Mouse (Mus musculus) limb, embryonic 14.5 days (tissue): ENCODE results near the gene Pigt. TPM values are rescaled to one million over a fixed set of nuclear protein-coding genes. Genes with fewer than 3 reads are reported as not detected.
A peak's percentile ranks its signal among the peaks of the same experiment; 100 is the strongest.

Experiments
- ATAC-seq: fragments of 200-750 bp; cut with Nextera tagmentation; 2 replicates; pipeline ENCODE4 v1.8.0; 2017; ENCODE audit warnings: low read depth, moderate number of reproducible peaks, moderate TSS enrichment; ENCODE audit not compliant: low FRiP score
- DNase-seq: peaks from one replicate; pipeline ENCODE4 v3.0.0-alpha.2; 2015; ENCODE audit warnings: low spot score
- H3K27ac ChIP-seq: fragments of 300-500 bp; sonication (generic); replicated peaks from 2 replicates; pipeline ENCODE4 v1.5.1; 2014; ENCODE audit warnings: low read depth, mild to moderate bottlenecking, low read length, moderate library complexity, mixed read lengths
- H3K27me3 ChIP-seq: fragments of 300-500 bp; sonication (generic); 2 replicates; pipeline ENCODE4 v1.6.1; 2014; ENCODE audit warnings: low read length, mixed read lengths; ENCODE audit not compliant: control insufficient read depth, insufficient read depth
- H3K36me3 ChIP-seq: fragments of 300-500 bp; sonication (generic); 2 replicates; pipeline ENCODE4 v1.6.1; 2014; ENCODE audit warnings: mild to moderate bottlenecking, low read length, moderate library complexity, mixed read lengths; ENCODE audit not compliant: control insufficient read depth, insufficient read depth
- H3K4me1 ChIP-seq: fragments of 300-500 bp; sonication (generic); 2 replicates; pipeline ENCODE4 v1.6.1; 2014; ENCODE audit warnings: antibody characterized with exemption, low read length, mixed read lengths; ENCODE audit not compliant: control insufficient read depth, insufficient read depth
- H3K4me2 ChIP-seq: fragments of 300-500 bp; sonication (generic); replicated peaks from 2 replicates; pipeline ENCODE4 v1.6.1; 2014; ENCODE audit warnings: low read depth, mild to moderate bottlenecking, low read length, moderate library complexity; ENCODE audit not compliant: severe bottlenecking
- H3K4me3 ChIP-seq: fragments of 300-500 bp; sonication (generic); replicated peaks from 2 replicates; pipeline ENCODE4 v1.5.1; 2014; ENCODE audit warnings: low read length
- H3K9ac ChIP-seq: fragments of 300-500 bp; sonication (generic); 2 replicates; pipeline ENCODE4 v1.6.1; 2014; ENCODE audit warnings: mild to moderate bottlenecking, low read depth, low read length, moderate library complexity; ENCODE audit not compliant: severe bottlenecking
- H3K9me3 ChIP-seq: fragments of 300-500 bp; sonication (generic); 2 replicates; pipeline ENCODE4 v1.6.1; 2016; ENCODE audit warnings: low read length; ENCODE audit not compliant: control insufficient read depth
- POLR2A ChIP-seq: fragments of 200-500 bp; IDR thresholded peaks from 2 replicates; pipeline ENCODE4 v1.8.0; 2012; ENCODE audit warnings: inconsistent platforms, mild to moderate bottlenecking, moderate library complexity, borderline replicate concordance; ENCODE audit not compliant: insufficient read depth, insufficient read length; ENCODE audit errors: extremely low read depth
- WGBS: fragments of 180-500 bp; shearing (Covaris S2); extraction: QIAGEN DNeasy Blood & Tissue Kit; methylation state at CpG from one replicate; pipeline ENCODE4 v1.1.7; 2014; 5-methylcytosine and 5-hydroxymethylcytosine counted together
- polyA plus RNA-seq, 2 experiments: library from polyadenylated mRNA; depleted of rRNA in 1 of 2; stranded (reverse) in 1 of 2; unstranded in 1 of 2; fragments of >200 nt; fragmentation: Nextera tagmentation in 1 of 2; extraction: Ambion mirVana in 1 of 2; gene quantifications; 2 replicates each; pipeline versions ENCODE4 v1.2.1 to v1.2.3; 2012 to 2014

The Pigt gene
- polyA plus RNA-seq, 2 experiments: 72.4 to 99.5 TPM

GRCm38 (mm10) chr2:164512121-164512909, 15.0 kb downstream of the Pigt start:
- Histone ChIP-seq H3K27ac (no peak overlapping the region), H3K4me3 (no peak overlapping the region), H3K36me3 (peaks cover 4% of the 10 kb centered on the region; the same call in 1 of the 2 replicates), H3K9ac (no peak overlapping the region), H3K9me3 (no peaks in the 10 kb centered on the region), H3K27me3 (no peaks in the 10 kb centered on the region), H3K4me1 (no peaks in the 10 kb centered on the region), H3K4me2 (no peak overlapping the region)
- peak; percentile 25; the same call in 1 of the 2 replicates for ATAC-seq
- no peak for TF ChIP-seq POLR2A
- DNase-seq: no peak
- 64% methylated on average over 11 of the region's 14 CpGs for WGBS

- Histone ChIP-seq H3K27ac (no peak overlapping the region), H3K36me3 (no peaks in the 10 kb centered on the region; the same call in 1 of the 2 replicates), H3K4me2 (no peak overlapping the region), H3K4me3 (no peak overlapping the region), H3K9ac (no peak overlapping the region), H3K4me1 (peaks cover under 1% of the 10 kb centered on the region; the same call in 1 of the 2 replicates), H3K27me3 (no peaks in the 10 kb centered on the region), H3K9me3 (no peaks in the 10 kb centered on the region)
- WGBS: 71% methylated on average over 8 of the region's 8 CpGs
- no peak for TF ChIP-seq POLR2A
- no peak for ATAC-seq
- DNase-seq: no peak
Observed at GRCm38 (mm10) chr2:164513389-164513788, 16.1 kb downstream of the Pigt start.

- DNase-seq (no peak), ATAC-seq (no peak)
- WGBS: 85% methylated on average over 3 of the region's 3 CpGs
- no peak for TF ChIP-seq POLR2A
- no peak overlapping the region for H3K4me2 ChIP-seq
- H3K36me3 ChIP-seq: no peaks in the 10 kb centered on the region
- no peak overlapping the region for H3K9ac ChIP-seq
- no peak overlapping the region for H3K4me3 ChIP-seq
- H3K27ac ChIP-seq: no peak overlapping the region
- H3K4me1 ChIP-seq: peaks cover 6% of the 10 kb centered on the region; the same call in 1 of the 2 replicates
- H3K9me3 ChIP-seq: no peaks in the 10 kb centered on the region
- no peaks in the 10 kb centered on the region for H3K27me3 ChIP-seq
Observed at GRCm38 (mm10) chr2:164514916-164515315, 17.6 kb downstream of the Pigt start.

DNA sequence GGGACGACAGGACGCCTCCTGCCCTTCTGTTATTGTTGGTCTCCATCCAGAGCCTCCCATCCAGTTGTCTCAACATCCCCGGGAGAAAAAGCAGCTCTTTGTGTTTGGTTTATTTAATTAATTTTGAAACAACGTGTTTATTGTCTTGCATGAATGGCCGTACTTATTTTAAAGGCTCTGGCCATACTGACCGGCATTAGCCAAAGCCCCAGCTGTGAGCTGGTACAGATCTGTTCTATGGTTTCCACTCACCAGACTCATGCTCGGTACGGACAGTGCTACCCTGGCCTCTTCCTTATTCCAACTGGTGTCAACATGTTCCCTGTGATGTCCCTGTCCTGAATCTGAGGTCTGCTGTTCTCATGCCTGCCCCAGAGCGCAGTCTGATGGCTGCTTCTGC, 18.6 kb downstream of the Pigt start:
- Histone ChIP-seq H3K9ac (no peak overlapping the region), H3K4me1 (peaks cover 11% of the 10 kb centered on the region), H3K9me3 (no peaks in the 10 kb centered on the region), H3K27me3 (no peaks in the 10 kb centered on the region), H3K4me3 (no peak overlapping the region), H3K27ac (no peak overlapping the region), H3K36me3 (no peaks in the 10 kb centered on the region), H3K4me2 (no peak overlapping the region)
- no peak for ATAC-seq
- WGBS: 76% methylated on average over 9 of the region's 9 CpGs
- no peak for DNase-seq
- TF ChIP-seq POLR2A: no peak

- no peak for TF ChIP-seq POLR2A
- peaks cover 14% of the 10 kb centered on the region for H3K4me1 ChIP-seq
- H3K9me3 ChIP-seq: no peaks in the 10 kb centered on the region
- DNase-seq (peak; percentile 16), ATAC-seq (no peak)
- no peak overlapping the region for H3K27ac ChIP-seq
- no peaks in the 10 kb centered on the region for H3K27me3 ChIP-seq
- no peak overlapping the region for H3K4me3 ChIP-seq
- H3K4me2 ChIP-seq: no peak overlapping the region
- WGBS: 85% methylated on average over 11 of the region's 11 CpGs
- no peak overlapping the region for H3K9ac ChIP-seq
- no peaks in the 10 kb centered on the region for H3K36me3 ChIP-seq
Observed at GRCm38 (mm10) chr2:164516592-164516991, 19.3 kb downstream of the Pigt start.
